Mouse (Mus musculus) adrenal gland, adult (tissue): Measurements from ENCODE around the gene Car3.
A peak's percentile ranks its signal among the peaks of the same experiment; 100 is the strongest.
"Not testable (repeated sequence)": the region's sequence is repeated elsewhere in the genome, so short reads cannot be mapped to it uniquely, and the experiment has no call there.

Experiments
- DNase-seq, 2 experiments: peaks; one replicate each; pipeline ENCODE4 v3.0.0; 2022 to 2023; ENCODE audit warnings: low spot score in 1 of 2; ENCODE audit not compliant: inconsistent age in 2 of 2

Car3 gene

GRCm38 (mm10) chr3:14863022-14863711 is at the start of gene Car3:
Gene Car3 (plus strand): TSS chr3:14863512.
- peak in 1 of 2 experiments; percentile 63 for DNase-seq

- DNase-seq = not testable (repeated sequence)
Observed at GRCm38 (mm10) chr3:14815396-14815795, 47.9 kb upstream of the Car3 start.

GRCm38 (mm10) chr3:14819844-14820504 is 43.3 kb upstream of the Car3 start:
- DNase-seq = no peak

GRCm38 (mm10) chr3:14828896-14829295 is 34.4 kb upstream of the Car3 start:
- DNase-seq = no peak

- no peak for DNase-seq
Observed at GRCm38 (mm10) chr3:14831219-14831835, 32.0 kb upstream of the Car3 start.

- DNase-seq = peak in 1 of 2 experiments; percentile 57
Observed at GRCm38 (mm10) chr3:14832766-14833165, 30.5 kb upstream of the Car3 start.

GRCm38 (mm10) chr3:14838936-14839335 is 24.4 kb upstream of the Car3 start:
- no peak for DNase-seq

GRCm38 (mm10) chr3:14839466-14840118 is 23.7 kb upstream of the Car3 start:
- DNase-seq = no peak

- no peak for DNase-seq
Observed at GRCm38 (mm10) chr3:14848587-14849254, 14.6 kb upstream of the Car3 start.

- DNase-seq = peak in 1 of 2 experiments; percentile 27
Observed at GRCm38 (mm10) chr3:14853966-14854365, 9.3 kb upstream of the Car3 start.

- no peak for DNase-seq
Observed at GRCm38 (mm10) chr3:14854446-14854845, 8.9 kb upstream of the Car3 start.

GRCm38 (mm10) chr3:14857874-14858273 is 5.4 kb upstream of the Car3 start:
- peak in 1 of 2 experiments; percentile 24 for DNase-seq

GRCm38 (mm10) chr3:14860291-14860690 is 3.0 kb upstream of the Car3 start:
- DNase-seq = no peak

- DNase-seq = no peak
Observed at GRCm38 (mm10) chr3:14861165-14861564, 2.1 kb upstream of the Car3 start.

- no peak for DNase-seq
Observed at GRCm38 (mm10) chr3:14861787-14862186, 1.5 kb upstream of the Car3 start.

- DNase-seq = peak in 1 of 2 experiments; percentile 48
Observed at GRCm38 (mm10) chr3:14862654-14863021, 674 bp upstream of the Car3 start.

- DNase-seq = peak in 1 of 2 experiments; percentile 65
Observed at GRCm38 (mm10) chr3:14863922-14864321, 610 bp downstream of the Car3 start.

GRCm38 (mm10) chr3:14865941-14866340 is 2.6 kb downstream of the Car3 start:
- no peak for DNase-seq

- DNase-seq = peak; percentile 68 to 93
Observed at GRCm38 (mm10) chr3:14869779-14870178, 6.5 kb downstream of the Car3 start.

- DNase-seq = no peak
Observed at GRCm38 (mm10) chr3:14870528-14870927, 7.2 kb downstream of the Car3 start.

GRCm38 (mm10) chr3:14871386-14871785 is 8.1 kb downstream of the Car3 start:
- DNase-seq = no peak
